Mouse (Mus musculus) embryonic fibroblast, embryonic 13.5 days (primary cell): ENCODE measurements at regions not wholly inside any gene's neighbourhood (a gene's known extent, or its start where the extent isn't known, plus 50 kb on each side); places are given as distances from the start of the nearest gene placed in this dataset.

Source experiments
- CTCF ChIP-seq: IDR thresholded peaks from 2 replicates; pipeline ENCODE4 v1.5.1; 2011; ENCODE audit warnings: mild to moderate bottlenecking, control low read depth, low read length, moderate library complexity, borderline replicate concordance; ENCODE audit not compliant: insufficient read depth
- POLR2A ChIP-seq: IDR thresholded peaks from 2 replicates; pipeline ENCODE4 v1.6.1; 2011; ENCODE audit warnings: low read depth, mild to moderate bottlenecking, control low read depth, low read length, moderate library complexity

DNA sequence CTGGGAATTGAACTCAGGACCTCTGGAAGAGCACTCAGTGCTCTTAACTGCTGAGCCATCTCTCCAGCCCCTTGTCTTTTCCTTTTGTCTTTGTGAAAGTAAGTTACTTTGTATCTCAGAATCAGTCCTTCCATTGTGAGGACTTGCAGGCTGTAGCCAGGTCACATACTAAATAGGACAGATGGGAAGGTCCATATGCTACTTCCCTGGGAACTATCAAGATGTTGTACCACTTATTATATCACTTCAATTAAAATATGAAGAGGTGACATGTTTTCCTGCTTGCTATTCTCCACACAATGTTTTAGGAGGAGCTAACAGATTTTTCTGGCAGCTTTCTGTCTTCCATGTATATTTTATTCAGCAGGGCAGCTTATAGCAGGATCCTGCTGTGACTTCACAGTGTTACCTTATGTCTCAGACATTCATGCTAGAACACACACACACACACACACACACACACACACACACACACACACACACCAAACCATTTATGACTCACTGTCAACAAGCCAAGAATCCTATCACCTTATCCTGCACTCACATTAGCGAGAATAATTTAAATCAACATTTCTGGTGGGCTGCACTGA lies 179.6 kb upstream of the Fermt1 start:
- TF ChIP-seq CTCF (no peak), POLR2A (no peak)
